Mouse (Mus musculus): ENCODE measurements at regions not wholly inside any gene's neighbourhood (a gene's known extent, or its start where the extent isn't known, plus 50 kb on each side); places are given as distances from the start of the nearest gene placed in this dataset.
A peak's percentile ranks its signal among the peaks of the same experiment; 100 is the strongest.

- H3K4me2 ChIP-seq (replicated peaks), result no peak overlapping the region
- no peak for ATAC-seq (replicated peaks)
- no peaks in the 10 kb centered on the region for H3K36me3 ChIP-seq
- 75% methylated on average over 2 of the region's 2 CpGs for WGBS
- H3K9ac ChIP-seq (replicated peaks), result no peak overlapping the region
- no peak overlapping the region for H3K27ac ChIP-seq (replicated peaks)
- no peaks in the 10 kb centered on the region for H3K27me3 ChIP-seq
- H3K4me3 ChIP-seq, result no peak overlapping the region
- no peaks in the 10 kb centered on the region for H3K4me1 ChIP-seq
- no peaks in the 10 kb centered on the region for H3K9me3 ChIP-seq
These were observed 238.2 kb downstream of the Ankrd50 start for GRCm38 (mm10) chr3:38246439-38246838.

GRCm38 (mm10) chr3:38243209-38243608 lies 241.4 kb downstream of the Ankrd50 start:
- H3K27ac ChIP-seq (replicated peaks), result no peak overlapping the region
- H3K4me3 ChIP-seq, result no peak overlapping the region
- H3K4me2 ChIP-seq (replicated peaks), result no peak overlapping the region
- no peaks in the 10 kb centered on the region for H3K9me3 ChIP-seq
- no peaks in the 10 kb centered on the region for H3K4me1 ChIP-seq
- H3K27me3 ChIP-seq, result no peaks in the 10 kb centered on the region
- WGBS, result 92% methylated on average over 3 of the region's 3 CpGs
- no peak for ATAC-seq (replicated peaks)
- no peak overlapping the region for H3K9ac ChIP-seq (replicated peaks)
- no peaks in the 10 kb centered on the region for H3K36me3 ChIP-seq

- H3K4me1 ChIP-seq, result peaks cover 7% of the 10 kb centered on the region
- WGBS, result 71% methylated on average over 2 of the region's 2 CpGs
- H3K4me3 ChIP-seq, result no peak overlapping the region
- H3K4me2 ChIP-seq (replicated peaks), result no peak overlapping the region
- H3K27me3 ChIP-seq, result no peaks in the 10 kb centered on the region
- H3K36me3 ChIP-seq, result no peaks in the 10 kb centered on the region
- no peaks in the 10 kb centered on the region for H3K9me3 ChIP-seq
- ATAC-seq (replicated peaks), result no peak
- H3K27ac ChIP-seq (replicated peaks), result no peak overlapping the region
- H3K9ac ChIP-seq (replicated peaks), result no peak overlapping the region
These were observed 247.0 kb downstream of the Ankrd50 start for GRCm38 (mm10) chr3:38237616-38238015.

- H3K4me2 ChIP-seq (replicated peaks), result no peak overlapping the region
- no peaks in the 10 kb centered on the region for H3K36me3 ChIP-seq
- peaks cover 17% of the 10 kb centered on the region for H3K4me1 ChIP-seq
- no peak overlapping the region for H3K27ac ChIP-seq (replicated peaks)
- ATAC-seq (replicated peaks), result no peak
- H3K9ac ChIP-seq (replicated peaks), result no peak overlapping the region
- H3K27me3 ChIP-seq, result no peaks in the 10 kb centered on the region
- no peak overlapping the region for H3K4me3 ChIP-seq
- WGBS, result 85% methylated on average over 9 of the region's 9 CpGs
- no peaks in the 10 kb centered on the region for H3K9me3 ChIP-seq
These were observed 248.9 kb downstream of the Ankrd50 start for GRCm38 (mm10) chr3:38235736-38236083.

GRCm38 (mm10) chr3:38235033-38235735 lies 249.5 kb downstream of the Ankrd50 start:
- no peaks in the 10 kb centered on the region for H3K27me3 ChIP-seq
- no peaks in the 10 kb centered on the region for H3K9me3 ChIP-seq
- H3K4me3 ChIP-seq, result no peak overlapping the region
- no peak overlapping the region for H3K27ac ChIP-seq (replicated peaks)
- H3K36me3 ChIP-seq, result no peaks in the 10 kb centered on the region
- H3K4me2 ChIP-seq (replicated peaks), result no peak overlapping the region
- WGBS, result 83% methylated on average over 18 of the region's 18 CpGs
- H3K4me1 ChIP-seq, result peaks cover 17% of the 10 kb centered on the region
- no peak for ATAC-seq (replicated peaks)
- H3K9ac ChIP-seq (replicated peaks), result no peak overlapping the region

- ATAC-seq (replicated peaks), result no peak
- H3K27me3 ChIP-seq, result no peaks in the 10 kb centered on the region
- WGBS, result 78% methylated on average over 4 of the region's 4 CpGs
These were observed 250.1 kb downstream of the Ankrd50 start for GRCm38 (mm10) chr3:38234534-38234933.

GRCm38 (mm10) chr3:38234006-38234405 lies 250.6 kb downstream of the Ankrd50 start:
- Histone ChIP-seq H3K27me3 (no peaks in the 10 kb centered on the region), H3K9ac (replicated peaks) (no peak overlapping the region), H3K4me2 (replicated peaks) (no peak overlapping the region), H3K36me3 (no peaks in the 10 kb centered on the region), H3K4me1 (peaks cover 17% of the 10 kb centered on the region), H3K4me3 (no peak overlapping the region), H3K9me3 (no peaks in the 10 kb centered on the region), H3K27ac (replicated peaks) (no peak overlapping the region)
- ATAC-seq (replicated peaks), result no peak
- WGBS, result 39% methylated on average over 2 of the region's 2 CpGs

More at GRCm38 (mm10) chr3:38234534-38234933, 250.1 kb downstream of the Ankrd50 start:
- Histone ChIP-seq H3K9ac (replicated peaks) (no peak overlapping the region), H3K4me1 (peaks cover 17% of the 10 kb centered on the region), H3K27ac (replicated peaks) (no peak overlapping the region), H3K4me3 (no peak overlapping the region), H3K4me2 (replicated peaks) (no peak overlapping the region), H3K9me3 (no peaks in the 10 kb centered on the region), H3K36me3 (no peaks in the 10 kb centered on the region)

GRCm38 (mm10) chr3:38233091-38233490 lies 251.6 kb downstream of the Ankrd50 start:
- Histone ChIP-seq H3K27me3 (no peaks in the 10 kb centered on the region), H3K9me3 (no peaks in the 10 kb centered on the region), H3K9ac (replicated peaks) (no peak overlapping the region), H3K27ac (replicated peaks) (no peak overlapping the region), H3K4me2 (replicated peaks) (no peak overlapping the region), H3K4me1 (peaks cover 17% of the 10 kb centered on the region), H3K4me3 (no peak overlapping the region), H3K36me3 (no peaks in the 10 kb centered on the region)
- WGBS, result 68% methylated on average over 3 of the region's 3 CpGs
- ATAC-seq (replicated peaks), result no peak

- peaks cover 17% of the 10 kb centered on the region for H3K4me1 ChIP-seq
- no peaks in the 10 kb centered on the region for H3K9me3 ChIP-seq
- WGBS, result 31% methylated on average over 15 of the region's 15 CpGs
- H3K27me3 ChIP-seq, result no peaks in the 10 kb centered on the region
- H3K4me2 ChIP-seq (replicated peaks), result peak overlapping the region; percentile 13; the same call in 1 of the 2 replicates
- no peak overlapping the region for H3K27ac ChIP-seq (replicated peaks)
- H3K4me3 ChIP-seq, result no peak overlapping the region
- no peak overlapping the region for H3K9ac ChIP-seq (replicated peaks)
- H3K36me3 ChIP-seq, result no peaks in the 10 kb centered on the region
- peak; percentile 80 for ATAC-seq (replicated peaks)
These were observed 252.2 kb downstream of the Ankrd50 start for GRCm38 (mm10) chr3:38232111-38233076.

GRCm38 (mm10) chr3:38231506-38231905 lies 253.1 kb downstream of the Ankrd50 start:
- H3K4me1 ChIP-seq, result peaks cover 17% of the 10 kb centered on the region
- H3K36me3 ChIP-seq, result no peaks in the 10 kb centered on the region
- no peak overlapping the region for H3K27ac ChIP-seq (replicated peaks)
- H3K9me3 ChIP-seq, result no peaks in the 10 kb centered on the region
- no peaks in the 10 kb centered on the region for H3K27me3 ChIP-seq
- no peak for ATAC-seq (replicated peaks)
- no peak overlapping the region for H3K4me2 ChIP-seq (replicated peaks)
- H3K9ac ChIP-seq (replicated peaks), result no peak overlapping the region
- no peak overlapping the region for H3K4me3 ChIP-seq
- 78% methylated on average over 3 of the region's 3 CpGs for WGBS

- peaks cover 17% of the 10 kb centered on the region for H3K4me1 ChIP-seq
- no peaks in the 10 kb centered on the region for H3K36me3 ChIP-seq
- 64% methylated on average over 6 of the region's 6 CpGs for WGBS
These were observed 253.8 kb downstream of the Ankrd50 start for GRCm38 (mm10) chr3:38230796-38231195.

GRCm38 (mm10) chr3:38229686-38230085 lies 255.0 kb downstream of the Ankrd50 start:
- Histone ChIP-seq H3K27me3 (no peaks in the 10 kb centered on the region), H3K27ac (replicated peaks) (no peak overlapping the region), H3K9ac (replicated peaks) (no peak overlapping the region), H3K9me3 (no peaks in the 10 kb centered on the region), H3K4me3 (no peak overlapping the region), H3K36me3 (no peaks in the 10 kb centered on the region), H3K4me2 (replicated peaks) (no peak overlapping the region), H3K4me1 (peaks cover 17% of the 10 kb centered on the region)
- ATAC-seq (replicated peaks), result no peak
- 76% methylated on average over 5 of the region's 5 CpGs for WGBS

More at GRCm38 (mm10) chr3:38230796-38231195, 253.8 kb downstream of the Ankrd50 start:
- no peaks in the 10 kb centered on the region for H3K27me3 ChIP-seq
- no peak for ATAC-seq (replicated peaks)
- no peaks in the 10 kb centered on the region for H3K9me3 ChIP-seq
- H3K4me3 ChIP-seq, result no peak overlapping the region
- no peak overlapping the region for H3K27ac ChIP-seq (replicated peaks)
- H3K9ac ChIP-seq (replicated peaks), result no peak overlapping the region
- no peak overlapping the region for H3K4me2 ChIP-seq (replicated peaks)

Measured in forebrain, embryonic 15.5 days (tissue).